Mouse (Mus musculus) embryo, embryonic 11.5 days (tissue): ENCODE results near the gene Tnfsf13.
A peak's percentile ranks its signal among the peaks of the same experiment; 100 is the strongest.

Experiments
- DNase-seq: peaks from one replicate; pipeline ENCODE4 v3.0.0-alpha.2; 2012; ENCODE audit warnings: low read depth, low spot score

The Tnfsf13 gene

GRCm38 (mm10) chr11:69681314-69682208 is 4.0 kb downstream of the Tnfsf13 start, which contains the start of gene Senp3:
Gene Senp3, minus strand, starts transcription at chr11:69682084.
- DNase-seq, result peak; percentile 94

GRCm38 (mm10) chr11:69680136-69680855 is 5.3 kb downstream of the Tnfsf13 start:
- no peak for DNase-seq

- DNase-seq, result no peak
Measured at GRCm38 (mm10) chr11:69679144-69679543, 6.4 kb downstream of the Tnfsf13 start.

- DNase-seq, result peak; percentile 100
Measured at GRCm38 (mm10) chr11:69672211-69672706, 13.3 kb downstream of the Tnfsf13 start, which contains the start of gene Eif4a1. Gene Eif4a1, minus strand, starts transcription at chr11:69672423.

- no peak for DNase-seq
Measured at GRCm38 (mm10) chr11:69671726-69672124, 13.9 kb downstream of the Tnfsf13 start.

- peak; percentile 89 for DNase-seq
Measured at GRCm38 (mm10) chr11:69670786-69671725, 14.5 kb downstream of the Tnfsf13 start.

- DNase-seq, result no peak
Measured at GRCm38 (mm10) chr11:69666665-69667005, 18.9 kb downstream of the Tnfsf13 start.

- DNase-seq, result no peak
Measured at GRCm38 (mm10) chr11:69665961-69666664, 19.5 kb downstream of the Tnfsf13 start, which contains the start of gene Cd68. Gene Cd68, minus strand, starts transcription at chr11:69666153.

- DNase-seq, result no peak
Measured at GRCm38 (mm10) chr11:69665457-69665960, 20.1 kb downstream of the Tnfsf13 start.

- DNase-seq, result no peak
Measured at GRCm38 (mm10) chr11:69664841-69665240, 20.7 kb downstream of the Tnfsf13 start.

- DNase-seq, result no peak
Measured at GRCm38 (mm10) chr11:69663795-69664194, 21.8 kb downstream of the Tnfsf13 start.

GRCm38 (mm10) chr11:69662967-69663671 is 22.5 kb downstream of the Tnfsf13 start:
- DNase-seq, result no peak

- peak; percentile 95 for DNase-seq
Measured at GRCm38 (mm10) chr11:69662213-69662966, 23.2 kb downstream of the Tnfsf13 start, which contains the start of gene Mpdu1. Gene Mpdu1, minus strand, starts transcription at chr11:69662642.

GRCm38 (mm10) chr11:69661221-69661881 is 24.2 kb downstream of the Tnfsf13 start:
- no peak for DNase-seq

GRCm38 (mm10) chr11:69657462-69657881 is 28.1 kb downstream of the Tnfsf13 start:
- DNase-seq, result no peak

GRCm38 (mm10) chr11:69656617-69657461 is 28.7 kb downstream of the Tnfsf13 start:
- DNase-seq, result peak; percentile 56

- DNase-seq, result no peak
Measured at GRCm38 (mm10) chr11:69656065-69656455, 29.5 kb downstream of the Tnfsf13 start.
